8 mouse cellular contexts compared by ENCODE assay signal in genomic region chr14:122876163-122876562, GRCm38 (mm10). TPM values are rescaled to one million over a fixed set of nuclear protein-coding genes. Genes with fewer than 3 reads are reported as not detected.
DNase-seq lines count a peak whose midpoint lies in the region; ATAC-seq and TF ChIP-seq lines count a peak whose summit lies in the region.

No protein-coding gene starts in this region.

- WGBS in forebrain, embryonic 11.5 days = 1% methylated on average over 6 of the region's 6 CpGs
- WGBS in heart, embryonic 16.5 days = 2% methylated on average over 6 of the region's 6 CpGs
- 6% methylated on average over 6 of the region's 6 CpGs for WGBS in liver, embryonic 16.5 days (ENCODE audit: insufficient replicate concordance)
- 3% methylated on average over 6 of the region's 6 CpGs for WGBS in neural tube, embryonic 15.5 days

- TF ChIP-seq EP300 in ES-Bruce4 (IDR thresholded peaks at IDR 0.05; ENCODE audit: insufficient read depth, low read depth, low read length) = peak; percentile 32; the same call in 1 of the 2 replicates

- no peak for TF ChIP-seq POLR2A in ES-Bruce4 (IDR thresholded peaks at IDR 0.05; ENCODE audit: insufficient read depth, low read length)
- TF ChIP-seq POLR2A in testis, adult 2 months (IDR thresholded peaks at IDR 0.05; ENCODE audit: control insufficient read depth, low read depth, low read length) = no peak

- peak; percentile 99 for TF ChIP-seq CTCF in ES-Bruce4 (IDR thresholded peaks at IDR 0.05; ENCODE audit: low read depth, low read length)
- peak; percentile 84; the same call in 1 of the 2 replicates for TF ChIP-seq CTCF in testis, adult 2 months (IDR thresholded peaks at IDR 0.05; ENCODE audit: control insufficient read depth, insufficient read depth, insufficient replicate concordance, low read depth, low read length)

- no peak overlapping the region for H3K4me3 ChIP-seq in ES-Bruce4 (ENCODE audit: low read depth, low read length)
- H3K4me3 ChIP-seq in forebrain, embryonic 11.5 days (ENCODE audit: low read depth, low read length) = no peak overlapping the region
- no peak overlapping the region for H3K4me3 ChIP-seq in heart, embryonic 16.5 days (ENCODE audit: low read length)
- no peak overlapping the region for H3K4me3 ChIP-seq in liver, embryonic 16.5 days (ENCODE audit: low read depth, low read length)
- no peak overlapping the region for H3K4me3 ChIP-seq in neural tube, embryonic 15.5 days (replicated peaks)
- no peak overlapping the region for H3K4me3 ChIP-seq in testis, adult 2 months (ENCODE audit: control insufficient read depth, low read depth, low read length)

- peak; percentile 81 for ATAC-seq in forebrain, embryonic 11.5 days (replicated peaks; ENCODE audit: low FRiP score)
- ATAC-seq in heart, embryonic 16.5 days (replicated peaks; ENCODE audit: extremely low read depth, insufficient read depth, low FRiP score) = peak; percentile 69; the same call in 1 of the 2 replicates
- ATAC-seq in liver, embryonic 16.5 days (ENCODE audit: low read depth) = peak; percentile 64; the same call in 1 of the 2 replicates
- ATAC-seq in neural tube, embryonic 15.5 days (ENCODE audit: low FRiP score) = peak; percentile 91

- no peaks in the 10 kb centered on the region for H3K27me3 ChIP-seq in ES-Bruce4 (ENCODE audit: control insufficient read depth, insufficient read depth, low read length, poor library complexity, severe bottlenecking)
- H3K27me3 ChIP-seq in forebrain, embryonic 11.5 days (ENCODE audit: control insufficient read depth, insufficient read depth, low read length) = no peaks in the 10 kb centered on the region
- no peaks in the 10 kb centered on the region for H3K27me3 ChIP-seq in heart, embryonic 16.5 days (ENCODE audit: control insufficient read depth, insufficient read depth, low read length)
- H3K27me3 ChIP-seq in liver, embryonic 16.5 days (ENCODE audit: control insufficient read depth, insufficient read depth, low read depth, low read length) = no peaks in the 10 kb centered on the region
- H3K27me3 ChIP-seq in neural tube, embryonic 15.5 days (replicated peaks) = peaks cover 20% of the 10 kb centered on the region
- no peaks in the 10 kb centered on the region for H3K27me3 ChIP-seq in testis, adult 2 months (ENCODE audit: control insufficient read depth, insufficient read depth, low read length)

- H3K4me2 ChIP-seq in forebrain, embryonic 11.5 days (ENCODE audit: low read depth, low read length, severe bottlenecking) = no peak overlapping the region
- no peak overlapping the region for H3K4me2 ChIP-seq in heart, embryonic 16.5 days (ENCODE audit: low read depth, low read length)
- H3K4me2 ChIP-seq in liver, embryonic 16.5 days (ENCODE audit: low read depth, low read length) = no peak overlapping the region
- no peak overlapping the region for H3K4me2 ChIP-seq in neural tube, embryonic 15.5 days

- no peaks in the 10 kb centered on the region for H3K36me3 ChIP-seq in ES-Bruce4 (ENCODE audit: control insufficient read depth, insufficient read depth, low read length, poor library complexity, severe bottlenecking)
- no peaks in the 10 kb centered on the region for H3K36me3 ChIP-seq in forebrain, embryonic 11.5 days (ENCODE audit: control insufficient read depth, insufficient read depth, low read length)
- no peaks in the 10 kb centered on the region for H3K36me3 ChIP-seq in heart, embryonic 16.5 days (ENCODE audit: control insufficient read depth, insufficient read depth)
- H3K36me3 ChIP-seq in liver, embryonic 16.5 days (ENCODE audit: control insufficient read depth, insufficient read depth) = no peaks in the 10 kb centered on the region
- H3K36me3 ChIP-seq in neural tube, embryonic 15.5 days = no peaks in the 10 kb centered on the region
- no peaks in the 10 kb centered on the region for H3K36me3 ChIP-seq in testis, adult 2 months (ENCODE audit: control insufficient read depth, insufficient read depth, low read length)

- DNase-seq in c-Kit-positive CD71-negative TER-119-negative erythroid progenitor cells, embryonic 14.5 days (ENCODE audit: low read depth) = peak; percentile 41
- peak; percentile 87 for DNase-seq in forebrain, embryonic 11.5 days (ENCODE audit: low spot score)
- peak; percentile 84 for DNase-seq in kidney, postnatal 14 days

- no peak overlapping the region for H3K27ac ChIP-seq in ES-Bruce4 (ENCODE audit: insufficient read depth, low read length)
- no peak overlapping the region for H3K27ac ChIP-seq in forebrain, embryonic 11.5 days (ENCODE audit: low read depth, low read length)
- H3K27ac ChIP-seq in heart, embryonic 16.5 days (ENCODE audit: low read length) = no peak overlapping the region
- no peak overlapping the region for H3K27ac ChIP-seq in liver, embryonic 16.5 days (ENCODE audit: low read length)
- H3K27ac ChIP-seq in neural tube, embryonic 15.5 days (replicated peaks) = no peak overlapping the region
- no peak overlapping the region for H3K27ac ChIP-seq in testis, adult 2 months (ENCODE audit: control insufficient read depth, insufficient read depth, low read depth, low read length)

- no peak overlapping the region for H3K9ac ChIP-seq in ES-Bruce4 (ENCODE audit: low read depth, poor library complexity, severe bottlenecking)
- no peak overlapping the region for H3K9ac ChIP-seq in forebrain, embryonic 11.5 days (ENCODE audit: low read length)
- no peak overlapping the region for H3K9ac ChIP-seq in heart, embryonic 16.5 days (ENCODE audit: low read length)
- H3K9ac ChIP-seq in liver, embryonic 16.5 days (ENCODE audit: low read depth, low read length) = no peak overlapping the region
- H3K9ac ChIP-seq in neural tube, embryonic 15.5 days (replicated peaks) = no peak overlapping the region

- H3K4me1 ChIP-seq in ES-Bruce4 (ENCODE audit: control insufficient read depth, insufficient read depth, low read length) = no peaks in the 10 kb centered on the region
- peaks cover 3% of the 10 kb centered on the region for H3K4me1 ChIP-seq in forebrain, embryonic 11.5 days (replicated peaks; ENCODE audit: control insufficient read depth, insufficient read depth, low read length)
- H3K4me1 ChIP-seq in heart, embryonic 16.5 days (ENCODE audit: control insufficient read depth, insufficient read depth, low read length) = peaks cover 12% of the 10 kb centered on the region
- H3K4me1 ChIP-seq in liver, embryonic 16.5 days (ENCODE audit: control insufficient read depth, low read depth, low read length) = no peaks in the 10 kb centered on the region
- peaks cover 24% of the 10 kb centered on the region for H3K4me1 ChIP-seq in neural tube, embryonic 15.5 days
- H3K4me1 ChIP-seq in testis, adult 2 months (ENCODE audit: control insufficient read depth, insufficient read depth, low read length) = no peaks in the 10 kb centered on the region

- no peaks in the 10 kb centered on the region for H3K9me3 ChIP-seq in ES-Bruce4 (replicated peaks; ENCODE audit: control insufficient read depth, insufficient read depth, low read length, poor library complexity, severe bottlenecking)
- no peaks in the 10 kb centered on the region for H3K9me3 ChIP-seq in forebrain, embryonic 11.5 days (ENCODE audit: control insufficient read depth, low read length)
- no peaks in the 10 kb centered on the region for H3K9me3 ChIP-seq in heart, embryonic 16.5 days (replicated peaks; ENCODE audit: control insufficient read depth, low read length)
- no peaks in the 10 kb centered on the region for H3K9me3 ChIP-seq in liver, embryonic 16.5 days (replicated peaks; ENCODE audit: control insufficient read depth, low read length)
- H3K9me3 ChIP-seq in neural tube, embryonic 15.5 days (replicated peaks) = no peaks in the 10 kb centered on the region

RNA-seq across cellular contexts. Expression of gene Ggact, which starts 37.4 kb away (rescaled TPM):
- polyA plus RNA-seq in ES-Bruce4 (2011; ENCODE audit: insufficient read depth, insufficient read length, low read depth, missing spikeins) = 11.2 and 11.7 TPM in 2 replicates
- 5.9 and 6.5 TPM in 2 replicates for polyA plus RNA-seq in forebrain, embryonic 11.5 days (2014; fragmentation: Nextera tagmentation; extraction: Ambion mirVana)
- polyA plus RNA-seq in heart, embryonic 16.5 days (2015; fragmentation: Nextera tagmentation; extraction: Ambion mirVana) = 14.7 and 16.1 TPM in 2 replicates
- 17.7 and 18.6 TPM in 2 replicates for polyA plus RNA-seq in liver, embryonic 16.5 days (2015; fragmentation: Nextera tagmentation; extraction: Ambion mirVana)
- 9.6 and 13.0 TPM in 2 replicates for polyA plus RNA-seq in neural tube, embryonic 15.5 days (2015; fragmentation: Nextera tagmentation; extraction: Ambion mirVana)
- polyA plus RNA-seq in testis, adult 2 months (2012; rRNA removed) = 58.5 and 63.9 TPM in 2 replicates
